Mouse (Mus musculus) T-helper 1 cell (primary cell): ENCODE measurements around the gene Lrrd1.
"Not testable (repeated sequence)": the region's sequence is repeated elsewhere in the genome, so short reads cannot be mapped to it uniquely, and the experiment has no call there.

Experiments
- in situ Hi-C: fragments of 300-600 bp; cut with MboI, MseI; formaldehyde crosslinking; loops from one replicate; pipeline ENCODE4 v1.15.1; 2025; ENCODE audit warnings: high pct_unique_total_duplicates

The Lrrd1 gene

DNA sequence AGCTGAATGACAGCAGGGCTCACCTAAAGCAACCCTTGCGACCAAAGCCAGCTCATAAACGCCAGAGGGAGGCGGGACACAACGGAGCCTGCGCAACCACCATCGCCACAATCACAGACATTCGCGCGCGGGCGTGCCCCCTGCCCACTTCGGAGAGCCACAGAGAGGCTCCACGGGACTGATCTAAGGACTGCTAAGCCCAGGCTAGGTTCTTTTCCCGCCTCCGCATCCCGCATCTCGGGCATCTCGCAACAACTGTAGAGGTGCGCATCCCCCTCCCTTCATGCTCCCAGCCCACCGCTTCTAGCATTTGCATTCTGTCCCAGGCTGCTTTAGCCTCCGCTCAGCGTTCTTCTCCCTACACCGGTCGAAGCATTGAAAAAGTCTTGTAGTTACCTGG is at the start of gene Lrrd1:
TSS of gene Lrrd1 (plus strand) at position 148 of the 400 bp plus-strand sequence.
- in situ Hi-C loops = no loop called here

DNA sequence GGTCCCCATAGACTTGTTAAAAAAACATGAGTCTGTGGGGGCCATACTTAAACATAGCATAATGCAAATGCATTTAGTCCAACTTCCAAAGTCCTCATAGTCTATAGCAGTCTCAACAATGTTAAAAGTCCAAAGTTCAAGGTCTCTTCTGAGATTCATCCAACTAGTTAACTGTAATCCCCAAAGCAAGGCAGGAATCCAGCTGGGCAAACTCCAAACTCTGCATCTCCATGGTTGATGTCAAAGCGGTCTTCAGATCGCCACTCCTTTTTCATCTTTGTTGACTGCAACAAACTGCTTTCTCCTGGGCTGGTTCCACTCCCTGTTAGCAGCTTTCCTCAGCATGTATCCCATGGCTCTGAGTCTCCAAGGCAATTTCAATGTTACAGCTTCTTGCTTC is 47.9 kb upstream of the Lrrd1 start:
- in situ Hi-C loops = not testable (repeated sequence)

DNA sequence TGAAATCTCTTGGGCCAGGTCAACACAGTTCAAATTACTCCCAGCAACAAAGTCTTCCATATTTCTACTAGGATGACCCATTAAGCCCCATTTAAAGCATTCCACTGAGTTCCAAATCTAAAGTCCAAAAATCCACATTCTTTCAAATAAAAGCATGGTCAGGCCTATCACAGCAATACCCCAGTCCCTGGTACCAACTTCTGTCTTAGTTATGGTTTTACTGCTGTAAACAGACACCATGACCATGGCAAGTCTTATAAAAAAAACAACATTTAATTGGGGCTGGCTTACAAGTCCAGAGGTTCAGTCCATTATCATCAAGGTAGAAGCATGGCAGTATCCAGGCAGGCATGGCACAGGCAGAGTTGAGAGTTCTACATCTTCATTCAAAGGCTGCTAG is 46.3 kb upstream of the Lrrd1 start:
- in situ Hi-C loops = not testable (repeated sequence)

DNA sequence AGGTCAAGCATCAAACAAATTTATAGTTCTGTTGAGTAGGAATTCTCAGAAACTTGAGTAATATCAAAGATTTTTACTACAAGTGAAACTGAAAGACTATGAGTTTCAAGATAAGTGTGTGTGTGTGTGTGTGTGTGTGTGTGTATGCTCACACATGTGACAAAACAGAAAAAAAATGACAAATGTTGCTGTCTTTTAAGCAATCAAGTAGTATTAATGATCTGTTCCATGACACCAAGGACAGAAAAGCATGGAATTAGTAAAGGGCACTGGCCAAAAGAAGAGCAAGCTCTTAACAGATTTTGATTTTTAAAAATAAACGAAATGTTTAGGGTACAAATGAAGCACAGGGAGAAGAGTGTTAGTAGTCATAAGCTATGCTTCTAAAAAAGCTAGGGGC is 44.9 kb upstream of the Lrrd1 start:
- in situ Hi-C loops = loop anchor here (5.0 kb wide), 1 partner anchor 203 kb away; the partner anchor contains the start of genes Pex1 and Rbm48

DNA sequence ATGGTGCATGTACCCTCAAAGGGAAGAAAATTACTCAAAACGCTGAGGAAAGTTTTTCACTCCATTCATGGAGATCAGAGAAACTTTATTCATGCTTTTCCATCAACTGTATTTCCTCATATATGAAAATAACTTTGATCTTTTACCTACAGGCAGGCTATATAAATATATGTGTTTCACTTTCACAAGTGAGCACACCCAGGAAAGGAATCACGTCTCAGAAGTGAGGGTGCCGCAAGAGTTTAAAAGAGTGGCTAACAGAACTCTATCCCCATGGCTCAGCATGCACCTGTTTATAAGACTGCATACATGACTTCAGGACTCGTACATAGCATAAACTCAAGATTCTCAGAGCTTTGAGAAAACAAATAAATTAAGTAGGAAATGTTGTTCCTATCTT is 44.1 kb upstream of the Lrrd1 start:
- in situ Hi-C loops = loop anchor here (5.0 kb wide), 1 partner anchor 204 kb away; the partner anchor contains the start of genes Pex1 and Rbm48

DNA sequence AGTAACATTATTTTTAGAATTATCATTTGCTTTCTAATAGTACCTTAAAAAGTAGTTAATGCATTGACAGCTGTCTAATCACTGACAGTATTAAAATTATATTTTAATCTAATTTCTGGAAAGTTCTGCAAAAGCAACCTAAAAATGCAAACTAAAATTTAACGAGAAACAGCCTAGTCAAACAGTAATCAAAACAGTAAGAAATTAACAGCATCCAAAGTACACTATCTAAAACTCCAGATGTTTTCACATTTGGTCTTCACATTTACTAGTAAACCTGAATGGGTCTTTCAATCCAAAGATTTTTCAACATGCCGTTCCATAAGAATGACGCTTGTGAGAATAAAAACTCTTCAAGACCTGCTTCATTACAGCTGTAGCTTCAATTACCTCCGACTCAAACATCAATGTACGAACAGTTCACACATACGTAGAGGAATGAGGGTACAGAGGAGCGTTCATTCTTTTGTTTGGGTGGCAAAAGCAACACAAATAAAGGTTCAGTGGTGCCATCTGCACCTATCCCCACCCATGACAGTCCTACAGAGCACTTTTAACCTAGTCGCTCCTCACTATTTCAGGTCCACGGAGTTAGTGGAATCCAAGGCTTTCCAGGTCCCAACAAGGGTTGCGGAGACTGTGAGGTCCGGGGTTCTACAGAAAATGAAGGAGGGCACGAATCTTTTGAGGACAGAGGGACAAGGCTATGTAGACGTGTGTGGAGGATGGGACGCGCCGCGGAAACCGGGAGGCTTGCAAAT is 43.1 kb upstream of the Lrrd1 start:
- in situ Hi-C loops = loop anchor here (5.0 kb wide), 1 partner anchor 205 kb away; the partner anchor contains the start of genes Pex1 and Rbm48

DNA sequence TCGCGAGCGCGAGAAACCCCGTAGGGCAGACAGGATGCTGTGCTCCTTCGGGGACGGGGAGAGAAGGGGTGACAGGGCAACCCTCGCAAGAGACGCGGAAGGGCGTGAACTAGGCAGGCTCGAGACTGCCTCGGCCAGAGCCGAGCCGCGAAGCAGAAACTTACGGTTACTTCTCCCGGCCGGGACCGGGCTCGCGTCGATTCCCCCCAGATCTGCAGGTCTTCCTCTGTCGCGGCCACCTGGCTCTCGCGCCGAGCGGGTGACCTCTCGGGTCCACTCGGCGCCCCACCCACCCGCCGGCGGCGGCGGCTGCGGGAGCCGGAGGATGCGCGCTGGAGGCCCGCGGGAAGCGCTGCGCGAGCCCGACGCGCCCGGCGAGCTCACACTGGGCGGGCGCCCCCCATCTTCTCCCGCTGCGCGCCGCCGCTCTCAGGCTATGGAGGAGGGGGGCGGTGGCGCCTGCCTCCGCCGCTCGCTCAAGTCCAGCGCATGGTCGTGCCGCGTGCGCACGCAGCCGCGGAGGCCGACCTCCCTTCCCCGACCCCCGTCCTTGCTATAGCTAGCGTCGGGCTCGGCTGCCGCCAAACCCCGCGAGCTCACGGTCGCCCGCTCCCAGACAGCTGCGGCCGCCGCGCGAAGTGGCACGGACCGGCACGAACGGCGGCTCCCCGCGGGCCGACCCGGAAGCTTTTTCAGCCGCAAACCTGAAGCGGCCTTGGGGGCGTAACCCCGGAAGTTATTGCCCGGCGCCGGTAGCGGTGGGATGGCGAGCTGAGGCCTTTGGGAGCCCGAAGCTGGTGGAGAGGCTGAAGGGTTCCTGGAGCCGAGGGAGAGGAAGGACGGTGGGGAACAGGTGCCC is 42.3 kb upstream of the Lrrd1 start, which contains the start of the genes Ankib1 and Krit1:
TSS of gene Ankib1 (minus strand) at position 493 of the 859 bp plus-strand sequence.
TSS of gene Krit1 (plus strand) at position 752 of the 859 bp plus-strand sequence.
- in situ Hi-C loops = loop anchor here (5.0 kb wide), 1 partner anchor 205 kb away; the partner anchor contains the start of genes Pex1 and Rbm48

DNA sequence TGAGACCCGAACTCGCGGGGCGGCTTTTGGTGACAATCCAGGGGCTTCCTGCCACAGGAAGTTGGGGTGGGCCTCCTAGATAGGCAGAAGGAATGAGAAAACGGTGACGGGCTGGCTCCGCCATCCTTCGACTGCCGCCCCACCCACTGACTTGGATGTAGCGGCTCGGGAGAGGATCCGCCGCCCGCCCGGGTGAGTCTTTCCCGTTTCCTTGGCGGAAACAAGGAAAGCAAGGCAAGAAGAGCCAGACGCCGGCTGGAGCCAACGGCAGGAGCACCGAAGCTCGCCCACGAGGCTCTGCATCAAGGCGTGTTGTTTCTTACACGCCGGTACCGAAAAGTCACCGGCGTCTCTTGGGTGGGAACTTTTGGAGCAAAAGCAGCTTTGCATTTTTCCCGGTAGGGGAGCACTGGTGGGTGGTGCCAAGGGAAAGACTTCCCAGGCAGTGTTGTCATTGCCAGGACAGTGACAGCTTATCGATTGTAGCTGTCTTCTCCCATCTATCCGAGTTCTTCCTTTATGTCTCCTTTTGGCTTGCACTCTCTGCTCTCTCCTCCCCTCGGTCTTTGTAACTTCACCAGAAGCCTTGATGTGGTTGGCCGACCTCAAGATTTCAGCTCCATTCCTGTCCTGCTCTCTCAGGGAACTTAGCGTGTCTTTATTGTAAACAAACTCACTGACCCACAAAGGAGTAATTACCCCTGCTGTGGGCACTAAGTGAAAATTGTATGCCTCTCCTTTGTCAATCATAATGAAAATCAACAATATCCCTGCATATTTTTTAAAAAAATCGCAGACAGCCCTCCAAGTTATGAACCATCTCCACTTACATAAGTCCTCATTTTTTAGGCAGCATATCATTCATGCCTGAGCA is 41.4 kb upstream of the Lrrd1 start:
- in situ Hi-C loops = loop anchor here (5.0 kb wide), 1 partner anchor 206 kb away; the partner anchor contains the start of genes Pex1 and Rbm48

DNA sequence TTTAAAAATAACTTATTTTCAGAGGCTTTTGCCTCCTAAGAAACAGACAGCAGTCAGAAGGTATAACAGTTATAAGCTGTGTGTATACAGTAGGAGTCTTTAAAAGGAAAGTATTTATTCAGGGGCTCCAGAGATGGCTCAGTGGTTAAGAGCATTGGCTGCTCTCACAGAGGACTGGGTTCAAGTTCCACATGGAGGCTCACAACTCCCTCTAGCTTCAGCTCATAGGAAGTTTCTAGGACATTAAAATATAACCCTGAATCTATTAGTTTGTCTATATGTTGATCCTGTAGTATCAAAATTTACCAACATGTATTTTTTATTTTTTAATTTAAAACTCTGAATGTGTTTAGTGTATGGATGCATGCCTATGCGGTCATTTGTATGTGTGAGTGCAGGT is 36.5 kb upstream of the Lrrd1 start:
- in situ Hi-C loops = no loop called here

DNA sequence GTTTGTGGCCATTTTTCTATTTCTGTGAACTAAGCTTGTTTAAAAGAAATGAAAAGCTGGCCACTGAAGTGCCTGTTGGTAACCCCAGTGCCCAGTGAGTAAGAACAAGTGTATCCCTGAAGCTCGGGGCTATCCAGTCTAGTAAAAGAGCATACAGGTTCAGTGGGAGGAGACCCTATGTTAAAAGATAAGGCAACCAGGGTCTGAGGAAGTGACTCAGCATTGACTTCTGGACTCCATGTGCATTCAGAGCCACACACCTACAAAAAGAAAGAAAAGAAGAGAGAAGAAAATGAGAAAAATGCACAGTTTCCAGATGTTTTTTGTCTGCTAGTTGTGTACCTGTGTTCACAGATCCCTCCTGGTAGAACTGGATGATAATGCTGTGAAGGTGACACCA is 10.9 kb upstream of the Lrrd1 start:
- in situ Hi-C loops = no loop called here

DNA sequence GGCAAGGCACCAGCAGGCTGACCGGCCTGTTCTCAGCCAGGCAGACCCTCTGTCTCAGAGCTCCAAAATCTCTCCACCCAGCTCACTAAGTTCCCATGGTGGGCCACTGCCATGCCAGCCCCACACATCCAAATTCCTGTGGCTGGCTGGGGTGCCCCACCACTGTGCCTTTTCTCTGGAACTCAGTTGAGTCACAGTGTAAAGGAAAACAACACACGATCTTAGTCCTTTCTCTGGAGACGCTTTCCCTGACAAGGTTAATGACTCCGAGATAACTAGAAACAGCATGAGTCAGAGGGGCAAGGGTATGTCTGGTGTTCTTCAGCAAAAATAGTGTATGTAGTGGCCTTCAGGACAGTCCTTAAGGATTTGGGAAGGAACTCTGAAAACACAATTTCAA is 25.2 kb downstream of the Lrrd1 start:
- in situ Hi-C loops = loop anchor here (25.0 kb wide), 1 partner anchor 1042 kb away; no protein-coding TSS in a partner anchor

DNA sequence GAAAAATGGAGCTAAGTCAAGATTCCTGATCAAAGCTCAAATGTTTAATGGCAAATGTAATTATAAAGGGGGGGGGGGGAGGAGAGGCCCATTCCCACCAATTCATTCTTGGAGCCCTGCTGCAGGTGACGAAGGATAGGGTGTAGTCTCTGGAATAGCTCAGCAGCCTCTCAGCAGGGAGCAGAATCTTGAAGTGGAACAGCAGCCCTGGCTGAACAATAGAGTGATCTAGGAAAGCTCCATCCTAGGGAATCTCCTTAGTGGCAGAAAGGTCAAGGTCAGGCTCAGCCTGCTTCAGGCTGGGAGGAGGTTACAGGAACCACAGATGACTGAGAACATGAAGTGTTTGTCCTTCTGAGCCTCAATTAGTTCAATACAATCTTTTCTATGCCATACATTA is 27.4 kb downstream of the Lrrd1 start:
- in situ Hi-C loops = loop anchor here (25.0 kb wide), 1 partner anchor 1040 kb away; no protein-coding TSS in a partner anchor

DNA sequence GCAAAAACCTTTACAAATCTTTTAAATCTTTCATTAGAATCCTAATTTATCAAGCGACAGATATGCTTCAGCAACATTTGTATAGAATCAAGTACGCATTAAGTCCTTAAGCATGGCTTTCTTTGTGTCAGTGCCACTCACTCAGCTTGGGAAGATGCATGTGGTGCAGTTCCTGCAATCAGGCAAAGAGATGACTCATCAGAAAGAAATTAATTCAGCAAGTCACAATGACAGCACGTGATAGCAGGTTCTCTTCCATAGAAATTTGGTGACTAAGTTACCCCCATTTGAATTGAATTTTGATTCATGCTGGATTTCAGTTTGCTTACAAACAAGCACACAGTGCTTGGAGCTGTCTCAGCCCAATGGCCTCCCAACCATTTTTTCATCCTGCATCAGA is 28.5 kb downstream of the Lrrd1 start:
- in situ Hi-C loops = loop anchor here (25.0 kb wide), 1 partner anchor 1039 kb away; no protein-coding TSS in a partner anchor

DNA sequence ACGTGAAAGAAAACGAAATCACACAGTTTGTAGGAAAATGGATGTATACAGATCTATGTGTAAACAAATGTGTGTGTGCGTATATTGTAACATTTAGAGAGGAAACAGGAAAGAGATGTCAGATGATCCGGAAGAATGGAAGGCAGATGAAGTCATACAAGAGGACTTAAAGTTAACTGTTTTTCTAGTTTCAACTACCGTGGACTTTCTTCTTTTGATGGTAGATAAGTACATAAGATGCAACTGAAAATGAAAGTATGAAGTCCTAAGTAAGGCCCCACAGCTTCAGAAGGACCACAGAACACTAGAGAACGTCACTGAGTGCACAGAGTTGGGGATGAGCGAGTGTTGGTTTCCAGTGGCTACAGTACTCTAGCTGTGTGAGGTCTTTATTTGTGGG is 41.9 kb downstream of the Lrrd1 start:
- in situ Hi-C loops = loop anchor here (10.0 kb wide), 1 partner anchor 222 kb away; no protein-coding TSS in a partner anchor

DNA sequence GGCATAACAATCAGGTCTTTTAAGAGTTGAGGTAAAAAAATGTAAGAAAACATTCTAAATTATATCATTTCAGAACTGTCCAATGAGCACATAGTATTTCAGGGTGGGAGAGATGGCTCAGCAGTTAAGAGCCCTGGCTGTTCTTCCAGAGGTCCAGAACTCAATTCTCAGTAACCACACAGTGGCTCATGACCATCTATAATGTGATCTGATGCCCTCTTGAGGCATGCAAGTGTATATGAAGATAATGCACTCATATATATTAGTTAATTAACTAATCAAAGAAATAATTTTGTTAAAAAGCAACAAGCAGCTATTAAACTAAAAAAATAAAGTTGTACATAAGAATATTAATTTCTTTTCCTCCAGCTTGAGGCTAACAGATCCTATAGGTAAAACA is 44.2 kb downstream of the Lrrd1 start:
- in situ Hi-C loops = loop anchor here (10.0 kb wide), 1 partner anchor 224 kb away; no protein-coding TSS in a partner anchor

DNA sequence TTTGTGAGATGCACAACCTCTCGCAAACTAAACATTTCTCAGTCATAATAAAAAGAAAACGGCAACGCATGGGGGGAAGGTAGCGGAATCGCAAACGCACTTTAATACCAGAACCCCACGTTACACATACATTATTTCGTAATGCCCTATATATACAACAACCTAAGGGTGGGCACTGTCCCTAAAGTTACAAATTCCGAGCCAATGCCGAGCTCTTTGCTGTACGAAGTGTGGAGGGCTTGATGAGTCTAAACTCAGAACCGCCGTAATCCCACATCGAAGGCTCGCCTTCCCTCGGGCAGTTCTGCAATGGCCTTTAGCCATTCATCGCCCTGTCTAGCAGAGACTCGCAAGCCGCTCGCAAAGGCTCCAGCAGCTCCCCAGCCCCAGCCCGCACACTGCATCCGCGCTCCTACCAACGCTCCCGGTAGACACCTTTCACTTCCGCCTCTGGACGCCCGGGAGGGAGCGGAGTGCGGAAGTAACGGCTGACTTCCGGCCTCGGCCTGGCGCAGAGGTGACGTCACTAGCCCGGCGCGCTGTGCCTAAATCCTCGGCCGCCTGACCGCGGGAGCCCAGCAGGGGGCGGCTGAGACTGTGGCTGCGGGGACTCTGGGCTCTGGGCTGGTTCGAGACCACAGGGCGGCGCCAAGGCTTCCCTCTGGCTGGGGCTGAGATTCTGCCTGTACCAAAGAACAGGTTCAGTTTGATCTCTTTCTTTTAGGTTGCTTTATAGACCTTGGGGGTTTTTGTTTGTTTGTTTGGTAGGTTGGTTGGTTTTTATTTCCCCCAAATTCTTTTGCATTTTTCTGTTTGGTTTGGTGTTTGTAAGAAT is 48.7 kb downstream of the Lrrd1 start, which contains the start of gene Mterf1a:
TSS of gene Mterf1a (minus strand) at position 475 of the 835 bp plus-strand sequence.
- in situ Hi-C loops = loop anchor here (5.0 kb wide), 1 partner anchor 299 kb away; the partner anchor contains the start of gene Mterf1b

DNA sequence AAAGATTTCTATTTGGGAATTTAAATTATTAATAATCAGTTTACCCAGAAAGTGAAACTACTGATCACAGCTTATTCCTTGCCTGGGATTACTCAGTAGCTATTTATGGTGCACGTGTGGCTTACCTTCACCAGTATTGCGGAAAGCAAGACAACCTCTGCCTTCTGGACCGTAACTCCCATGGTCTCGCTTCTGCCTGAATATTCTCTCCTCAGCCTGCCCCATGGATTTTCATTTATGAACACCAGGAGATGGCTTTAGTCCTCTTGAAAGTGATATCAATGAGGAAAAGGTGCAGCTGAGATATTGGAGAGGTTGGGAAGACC is 49.3 kb downstream of the Lrrd1 start:
- in situ Hi-C loops = loop anchor here (5.0 kb wide), 1 partner anchor 298 kb away; the partner anchor contains the start of gene Mterf1b

DNA sequence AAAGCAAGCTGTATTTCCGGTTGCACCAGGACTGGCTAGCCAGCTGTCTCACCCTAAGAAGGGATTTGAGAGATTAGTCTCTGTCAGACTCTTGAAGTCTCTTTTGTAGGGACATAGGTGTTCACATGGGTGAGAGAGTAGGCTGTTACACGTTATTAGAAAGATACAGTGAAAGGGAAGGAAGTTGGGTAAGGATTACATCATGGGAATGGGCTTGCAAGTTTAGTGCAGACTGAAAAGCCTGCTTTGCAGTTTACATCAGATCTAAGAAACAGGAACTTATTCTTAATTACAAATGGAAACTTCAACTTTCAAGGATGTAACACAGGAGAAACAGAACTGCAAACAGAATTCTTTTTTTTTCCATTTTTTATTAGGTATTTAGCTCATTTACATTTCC is 60.5 kb downstream of the Lrrd1 start:
- in situ Hi-C loops = no loop called here
